Mouse (Mus musculus) ES-CJ7 (cell line): Measurements from ENCODE around the gene Vmn2r27.
A peak's percentile ranks its signal among the peaks of the same experiment; 100 is the strongest.

ENCODE experiments used
- DNase-seq: peaks from one replicate; pipeline ENCODE4 v3.0.0; 2011; ENCODE audit warnings: low read depth, low spot score

Gene Vmn2r27

GRCm38 (mm10) chr6:124231756-124232155, at the start of gene Vmn2r27:
Gene Vmn2r27, minus strand, starts transcription at chr6:124231856.
- no peak for DNase-seq

GRCm38 (mm10) chr6:124278291-124278690, 46.6 kb upstream of the Vmn2r27 start:
- no peak for DNase-seq

GRCm38 (mm10) chr6:124277641-124278040, 46.0 kb upstream of the Vmn2r27 start:
- no peak for DNase-seq

- no peak for DNase-seq
Observed at GRCm38 (mm10) chr6:124273231-124273880, 41.7 kb upstream of the Vmn2r27 start.

- peak; percentile 85 for DNase-seq
Observed at GRCm38 (mm10) chr6:124262696-124263095, 31.0 kb upstream of the Vmn2r27 start.

- peak; percentile 83 for DNase-seq
Observed at GRCm38 (mm10) chr6:124260198-124260931, 28.7 kb upstream of the Vmn2r27 start.

GRCm38 (mm10) chr6:124255721-124256470, 24.2 kb upstream of the Vmn2r27 start:
- no peak for DNase-seq

- DNase-seq = no peak
Observed at GRCm38 (mm10) chr6:124202116-124202515, 29.5 kb downstream of the Vmn2r27 start.

- DNase-seq = no peak
Observed at GRCm38 (mm10) chr6:124168499-124169257, 63.0 kb downstream of the Vmn2r27 start.

- DNase-seq = no peak
Observed at GRCm38 (mm10) chr6:124166596-124166995, 65.1 kb downstream of the Vmn2r27 start.

- DNase-seq = no peak
Observed at GRCm38 (mm10) chr6:124149808-124150207, 81.8 kb downstream of the Vmn2r27 start.
